18 mouse cellular contexts compared by ENCODE assay signal in genomic region chr2:9970178-9970577, GRCm38 (mm10).
DNase-seq lines count a peak whose midpoint lies in the region; ATAC-seq lines count a peak whose summit lies in the region.
"Had no signal": no experiment of that assay in that cellular context is flagged by ENCODE, and none has a peak within 500 bp of the region (broad histone marks: within the 10 kb centered on the region; RNA-seq: fewer than 3 reads in every experiment).

No protein-coding gene starts in this region.

- H3K4me1 ChIP-seq in embryonic facial prominence, embryonic 14.5 days (ENCODE audit: control insufficient read depth, insufficient read depth, low read length), result no peaks in the 10 kb centered on the region
- H3K4me1 ChIP-seq in embryonic facial prominence, embryonic 10.5 days, result peaks cover 13% of the 10 kb centered on the region; the same call in 1 of the 2 replicates
- peaks cover 13% of the 10 kb centered on the region for H3K4me1 ChIP-seq in lung, embryonic 15.5 days
- peaks cover 49% of the 10 kb centered on the region for H3K4me1 ChIP-seq in heart, embryonic 13.5 days
- H3K4me1 ChIP-seq in hindbrain, embryonic 10.5 days (replicated peaks), result peaks cover 5% of the 10 kb centered on the region; the same call in 1 of the 2 replicates
- H3K4me1 ChIP-seq in forebrain, embryonic 13.5 days, result no peaks in the 10 kb centered on the region
- H3K4me1 ChIP-seq: hindbrain, embryonic 15.5 days; intestine, embryonic 15.5 days; midbrain, embryonic 13.5 days; neural tube, embryonic 13.5 days had no signal

- H3K9ac ChIP-seq in embryonic facial prominence, embryonic 14.5 days (ENCODE audit: low read depth, low read length), result no peak overlapping the region
- no peak overlapping the region for H3K9ac ChIP-seq in lung, embryonic 15.5 days
- no peak overlapping the region for H3K9ac ChIP-seq in heart, embryonic 13.5 days
- H3K9ac ChIP-seq in forebrain, embryonic 13.5 days, result no peak overlapping the region
- H3K9ac ChIP-seq: embryonic facial prominence, embryonic 12.5 days; forebrain, postnatal 0 days; hindbrain, embryonic 15.5 days; intestine, embryonic 15.5 days; liver, embryonic 12.5 days; midbrain, embryonic 13.5 days; neural tube, embryonic 13.5 days had no signal

- no peak overlapping the region for H3K4me3 ChIP-seq in embryonic facial prominence, embryonic 14.5 days (ENCODE audit: low read depth, low read length)
- no peak overlapping the region for H3K4me3 ChIP-seq in embryonic facial prominence, embryonic 10.5 days
- H3K4me3 ChIP-seq in lung, embryonic 15.5 days, result no peak overlapping the region
- H3K4me3 ChIP-seq in heart, embryonic 13.5 days, result no peak overlapping the region
- no peak overlapping the region for H3K4me3 ChIP-seq in hindbrain, embryonic 10.5 days
- no peak overlapping the region for H3K4me3 ChIP-seq in forebrain, embryonic 13.5 days
- H3K4me3 ChIP-seq: embryonic facial prominence, embryonic 12.5 days; hindbrain, embryonic 15.5 days; intestine, embryonic 15.5 days; liver, embryonic 12.5 days; midbrain, embryonic 13.5 days; neural tube, embryonic 13.5 days had no signal

- no peaks in the 10 kb centered on the region for H3K9me3 ChIP-seq in embryonic facial prominence, embryonic 14.5 days (ENCODE audit: control insufficient read depth, low read length)
- H3K9me3 ChIP-seq in embryonic facial prominence, embryonic 10.5 days, result no peaks in the 10 kb centered on the region
- H3K9me3 ChIP-seq in lung, embryonic 15.5 days, result no peaks in the 10 kb centered on the region
- no peaks in the 10 kb centered on the region for H3K9me3 ChIP-seq in heart, embryonic 13.5 days
- H3K9me3 ChIP-seq in hindbrain, embryonic 10.5 days, result no peaks in the 10 kb centered on the region
- H3K9me3 ChIP-seq in forebrain, embryonic 13.5 days (replicated peaks), result no peaks in the 10 kb centered on the region
- H3K9me3 ChIP-seq: embryonic facial prominence, embryonic 12.5 days; hindbrain, embryonic 15.5 days; intestine, embryonic 15.5 days; liver, embryonic 12.5 days; midbrain, embryonic 13.5 days; neural tube, embryonic 13.5 days had no signal

- H3K4me2 ChIP-seq in embryonic facial prominence, embryonic 14.5 days (ENCODE audit: low read depth, low read length), result no peak overlapping the region
- H3K4me2 ChIP-seq in lung, embryonic 15.5 days, result no peak overlapping the region
- H3K4me2 ChIP-seq in heart, embryonic 13.5 days, result peak overlapping the region; percentile 46
- H3K4me2 ChIP-seq in forebrain, embryonic 13.5 days, result no peak overlapping the region
- H3K4me2 ChIP-seq: embryonic facial prominence, embryonic 12.5 days; hindbrain, embryonic 15.5 days; intestine, embryonic 15.5 days; liver, embryonic 12.5 days; midbrain, embryonic 13.5 days; neural tube, embryonic 13.5 days had no signal

- no peak overlapping the region for H3K27ac ChIP-seq in embryonic facial prominence, embryonic 14.5 days (replicated peaks; ENCODE audit: low read depth, low read length)
- H3K27ac ChIP-seq in embryonic facial prominence, embryonic 10.5 days (replicated peaks), result no peak overlapping the region
- peak overlapping the region; percentile 50; the same call in 1 of the 2 replicates for H3K27ac ChIP-seq in lung, embryonic 15.5 days
- peak overlapping the region; percentile 77 for H3K27ac ChIP-seq in heart, embryonic 13.5 days (replicated peaks)
- no peak overlapping the region for H3K27ac ChIP-seq in hindbrain, embryonic 10.5 days
- H3K27ac ChIP-seq in forebrain, embryonic 13.5 days, result no peak overlapping the region
- H3K27ac ChIP-seq: embryonic facial prominence, embryonic 12.5 days; hindbrain, embryonic 15.5 days; intestine, embryonic 15.5 days; liver, embryonic 12.5 days; midbrain, embryonic 13.5 days; neural tube, embryonic 13.5 days had no signal

- no peak for ATAC-seq in embryonic facial prominence, embryonic 14.5 days (ENCODE audit: low read depth)
- ATAC-seq in lung, embryonic 15.5 days (ENCODE audit: borderline replicate concordance, extremely low read depth, low FRiP score, low TSS enrichment), result no peak
- ATAC-seq in heart, embryonic 13.5 days (ENCODE audit: extremely low read depth, insufficient number of reproducible peaks, low FRiP score, low TSS enrichment), result no peak
- ATAC-seq in megakaryocyte, adult 5-6 weeks (ENCODE audit: poor library complexity, severe bottlenecking), result peak; percentile 55
- no peak for ATAC-seq in forebrain, embryonic 13.5 days
- ATAC-seq: forebrain, postnatal 0 days; intestine, embryonic 15.5 days; liver, embryonic 12.5 days; midbrain, embryonic 13.5 days had no signal

- no peaks in the 10 kb centered on the region for H3K36me3 ChIP-seq in embryonic facial prominence, embryonic 14.5 days (ENCODE audit: control insufficient read depth, insufficient read depth, low read length)
- no peaks in the 10 kb centered on the region for H3K36me3 ChIP-seq in embryonic facial prominence, embryonic 10.5 days (replicated peaks)
- H3K36me3 ChIP-seq in lung, embryonic 15.5 days, result no peaks in the 10 kb centered on the region
- H3K36me3 ChIP-seq in heart, embryonic 13.5 days, result no peaks in the 10 kb centered on the region
- H3K36me3 ChIP-seq in hindbrain, embryonic 10.5 days, result 0 out of 2 replicates have a peak, but pooled peaks cover 3% of the 10 kb centered on the region
- H3K36me3 ChIP-seq in forebrain, embryonic 13.5 days (ENCODE audit: poor library complexity, severe bottlenecking), result no peaks in the 10 kb centered on the region
- H3K36me3 ChIP-seq: embryonic facial prominence, embryonic 12.5 days; hindbrain, embryonic 15.5 days; intestine, embryonic 15.5 days; liver, embryonic 12.5 days; midbrain, embryonic 13.5 days; neural tube, embryonic 13.5 days had no signal

- peak; percentile 38 for DNase-seq in embryonic facial prominence, embryonic 14.5 days (ENCODE audit: low spot score)
- DNase-seq in embryonic facial prominence, embryonic 10.5 days (ENCODE audit: low spot score), result no peak
- DNase-seq in lung, postnatal 25 days (ENCODE audit: low spot score), result no peak
- DNase-seq in hindbrain, embryonic 10.5 days (ENCODE audit: low spot score), result no peak
- DNase-seq: forebrain, postnatal 0 days; kidney, postnatal 4 days; lung, postnatal 14 days; right cerebral cortex, adult 18-20 months had no signal

- WGBS in embryonic facial prominence, embryonic 14.5 days, result 55% methylated on average over 4 of the region's 4 CpGs
- 80% methylated on average over 4 of the region's 4 CpGs for WGBS in embryonic facial prominence, embryonic 10.5 days
- 45% methylated on average over 4 of the region's 4 CpGs for WGBS in lung, embryonic 15.5 days
- 24% methylated on average over 4 of the region's 4 CpGs for WGBS in heart, embryonic 13.5 days
- 82% methylated on average over 4 of the region's 4 CpGs for WGBS in hindbrain, embryonic 10.5 days
- 87% methylated on average over 4 of the region's 4 CpGs for WGBS in forebrain, embryonic 13.5 days

- no peaks in the 10 kb centered on the region for H3K27me3 ChIP-seq in embryonic facial prominence, embryonic 14.5 days (replicated peaks; ENCODE audit: control insufficient read depth, insufficient read depth, low read length)
- no peaks in the 10 kb centered on the region for H3K27me3 ChIP-seq in embryonic facial prominence, embryonic 10.5 days (replicated peaks; ENCODE audit: low read depth, poor library complexity, severe bottlenecking)
- no peaks in the 10 kb centered on the region for H3K27me3 ChIP-seq in lung, embryonic 15.5 days
- H3K27me3 ChIP-seq in heart, embryonic 13.5 days (replicated peaks), result no peaks in the 10 kb centered on the region
- no peaks in the 10 kb centered on the region for H3K27me3 ChIP-seq in hindbrain, embryonic 10.5 days (ENCODE audit: insufficient read depth, poor library complexity, severe bottlenecking)
- no peaks in the 10 kb centered on the region for H3K27me3 ChIP-seq in forebrain, embryonic 13.5 days
- H3K27me3 ChIP-seq: embryonic facial prominence, embryonic 12.5 days; hindbrain, embryonic 15.5 days; intestine, embryonic 15.5 days; liver, embryonic 12.5 days; midbrain, embryonic 13.5 days; neural tube, embryonic 13.5 days had no signal

Comparison
In these comparisons a context has a peak if more than half of its experiments do, and no peak if none do; other contexts are left out.
1. H3K27ac ChIP-seq: peak in lung, embryonic 15.5 days (single experiment) and heart, embryonic 13.5 days (single experiment); none in embryonic facial prominence, embryonic 14.5 days (single experiment), embryonic facial prominence, embryonic 10.5 days (single experiment), hindbrain, embryonic 10.5 days (single experiment) and forebrain, embryonic 13.5 days (single experiment).